Mouse (Mus musculus) intestine, embryonic 16.5 days (tissue): ENCODE data around the gene Ifi214. TPM values are rescaled to one million over a fixed set of nuclear protein-coding genes. Genes with fewer than 3 reads are reported as not detected.
"Not testable (repeated sequence)": the region's sequence is repeated elsewhere in the genome, so short reads cannot be mapped to it uniquely, and the experiment has no call there.

Experiments used
- ATAC-seq: fragments of 200-750 bp; cut with Nextera tagmentation; 2 replicates; pipeline ENCODE4 v1.8.0; 2017; ENCODE audit warnings: moderate TSS enrichment, moderate library complexity
- H3K27ac ChIP-seq: fragments of 300-500 bp; sonication (generic); 2 replicates; pipeline ENCODE4 v1.5.1; 2014; ENCODE audit warnings: mild to moderate bottlenecking, low read length
- H3K27me3 ChIP-seq: fragments of 300-500 bp; sonication (generic); replicated peaks from 2 replicates; pipeline ENCODE4 v1.6.1; 2014; ENCODE audit warnings: low read length, control low read depth, mixed read lengths; ENCODE audit not compliant: control insufficient read depth, insufficient read depth
- H3K36me3 ChIP-seq: fragments of 300-500 bp; sonication (generic); 2 replicates; pipeline ENCODE4 v1.6.1; 2014; ENCODE audit warnings: low read length, control low read depth; ENCODE audit not compliant: control insufficient read depth, insufficient read depth
- H3K4me1 ChIP-seq: fragments of 300-500 bp; sonication (generic); 2 replicates; pipeline ENCODE4 v1.6.1; 2014; ENCODE audit warnings: low read length, control low read depth, mixed read lengths; ENCODE audit not compliant: control insufficient read depth, insufficient read depth
- H3K4me2 ChIP-seq: fragments of 300-500 bp; sonication (generic); 2 replicates; pipeline ENCODE4 v1.6.1; 2014; ENCODE audit warnings: low read depth, low read length, control low read depth
- H3K4me3 ChIP-seq: fragments of 300-500 bp; sonication (generic); 2 replicates; pipeline ENCODE4 v1.5.1; 2014; ENCODE audit warnings: mild to moderate bottlenecking, low read length
- H3K9ac ChIP-seq: fragments of 300-500 bp; sonication (generic); 2 replicates; pipeline ENCODE4 v1.6.1; 2014; ENCODE audit warnings: low read depth, low read length
- H3K9me3 ChIP-seq: fragments of 300-500 bp; sonication (generic); 2 replicates; pipeline ENCODE4 v1.6.1; 2016; ENCODE audit warnings: low read length, control low read depth; ENCODE audit not compliant: control insufficient read depth
- WGBS: fragments of 180-500 bp; shearing (Covaris S2); extraction: QIAGEN DNeasy Blood & Tissue Kit; methylation state at CpG from one replicate; pipeline ENCODE4 v1.1.7; 2014; 5-methylcytosine and 5-hydroxymethylcytosine counted together
- polyA plus RNA-seq: library from polyadenylated mRNA; unstranded; fragments of >200 nt; fragmentation: Nextera tagmentation; extraction: Ambion mirVana; gene quantifications from 2 replicates; pipeline ENCODE4 v1.2.1, GENCODE M21; 2015

The Ifi214 gene
- polyA plus RNA-seq: not detected in 2 replicates

DNA sequence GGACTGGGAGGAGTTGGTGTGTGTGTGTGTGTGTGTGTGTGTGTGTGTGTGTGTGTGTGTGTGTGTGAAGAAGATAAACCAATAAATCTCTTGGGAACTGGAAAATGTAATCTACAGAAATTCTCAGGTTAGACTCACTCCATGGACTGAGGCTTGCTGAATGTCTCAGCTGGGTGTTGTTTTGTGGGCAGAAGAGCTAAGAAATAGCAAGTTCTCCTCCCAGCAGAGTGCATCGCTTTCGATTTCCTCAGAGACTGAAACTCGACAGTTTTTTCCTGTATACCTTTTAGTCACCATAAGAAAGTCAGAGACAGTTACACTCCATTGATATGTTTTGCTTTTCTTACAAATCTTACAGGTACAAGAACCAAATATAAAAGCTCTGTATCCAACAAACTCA, at the start of gene Ifi214:
TSS of gene Ifi214 (minus strand) at position 167 of the 400 bp plus-strand sequence.
- H3K4me2 ChIP-seq, H3K4me1 ChIP-seq, H3K4me3 ChIP-seq, H3K9me3 ChIP-seq, ATAC-seq, H3K27ac ChIP-seq, H3K36me3 ChIP-seq, H3K27me3 ChIP-seq, H3K9ac ChIP-seq: not testable (repeated sequence)
- WGBS: 81% methylated on average over 3 of the region's 3 CpGs

DNA sequence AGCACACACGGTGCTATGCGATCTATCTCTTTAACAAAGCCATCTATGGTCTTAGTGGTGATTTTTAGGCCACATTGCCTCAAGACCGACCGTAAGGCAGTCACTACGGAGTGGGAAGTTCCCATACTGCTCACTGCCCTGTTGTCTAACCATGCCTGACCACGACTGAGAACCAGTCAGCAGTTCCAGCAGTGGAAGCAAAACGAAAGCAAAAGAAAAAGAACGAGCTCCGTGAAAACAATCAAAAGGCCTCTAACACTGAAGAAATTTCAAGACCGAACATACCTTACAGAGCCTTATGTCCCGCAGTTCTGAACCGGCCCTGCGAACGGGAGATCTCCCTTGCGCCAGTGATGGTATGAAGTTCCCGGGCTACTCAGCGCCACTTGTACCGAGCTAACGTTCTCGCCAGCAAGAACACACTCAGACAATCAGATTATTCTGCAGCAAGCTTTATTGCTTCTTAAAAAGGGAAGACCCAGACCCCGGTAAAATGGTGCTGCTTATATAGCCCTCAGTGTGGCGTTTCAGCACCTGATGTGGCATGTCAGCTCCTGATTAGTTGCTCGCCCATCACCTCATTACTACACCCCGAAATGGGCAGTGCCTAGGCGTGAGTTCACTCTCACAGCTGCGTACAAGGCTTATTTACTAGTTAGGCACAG, 44.3 kb upstream of the Ifi214 start:
- Histone ChIP-seq H3K4me3 (no peak overlapping the region), H3K36me3 (no peaks in the 10 kb centered on the region), H3K27ac (no peak overlapping the region), H3K9me3 (peaks cover 7% of the 10 kb centered on the region; the same call in 1 of the 2 replicates), H3K27me3 (no peaks in the 10 kb centered on the region), H3K4me1 (no peaks in the 10 kb centered on the region), H3K4me2 (no peak overlapping the region), H3K9ac (no peak overlapping the region)
- 93% methylated on average over 26 of the region's 26 CpGs for WGBS
- ATAC-seq: no peak

DNA sequence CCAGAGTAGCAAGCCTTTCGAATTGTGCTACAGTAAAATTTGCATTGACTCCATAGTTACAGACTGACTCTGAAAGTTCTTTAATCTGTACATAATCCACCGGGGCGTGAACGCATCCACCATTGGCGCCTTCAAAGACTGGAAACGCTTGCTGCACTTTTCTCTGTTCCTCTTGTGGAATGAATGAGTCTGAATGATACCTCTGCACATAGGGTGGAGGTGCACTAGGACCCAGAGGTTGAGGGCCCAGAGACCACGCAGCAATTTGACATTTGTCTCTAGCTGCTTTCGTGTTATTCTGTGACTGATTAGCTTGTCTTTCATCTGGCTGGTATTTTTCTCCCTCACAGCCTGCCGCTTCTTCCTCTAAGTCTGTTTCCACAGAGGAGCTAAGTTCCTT, 43.3 kb upstream of the Ifi214 start:
- Histone ChIP-seq H3K27ac (no peak overlapping the region), H3K4me1 (no peaks in the 10 kb centered on the region), H3K4me3 (no peak overlapping the region), H3K9ac (no peak overlapping the region), H3K27me3 (no peaks in the 10 kb centered on the region), H3K9me3 (peaks cover 7% of the 10 kb centered on the region; the same call in 1 of the 2 replicates), H3K36me3 (no peaks in the 10 kb centered on the region), H3K4me2 (no peak overlapping the region)
- ATAC-seq: no peak
- 94% methylated on average over 9 of the region's 9 CpGs for whole genome bisulfite sequencing

DNA sequence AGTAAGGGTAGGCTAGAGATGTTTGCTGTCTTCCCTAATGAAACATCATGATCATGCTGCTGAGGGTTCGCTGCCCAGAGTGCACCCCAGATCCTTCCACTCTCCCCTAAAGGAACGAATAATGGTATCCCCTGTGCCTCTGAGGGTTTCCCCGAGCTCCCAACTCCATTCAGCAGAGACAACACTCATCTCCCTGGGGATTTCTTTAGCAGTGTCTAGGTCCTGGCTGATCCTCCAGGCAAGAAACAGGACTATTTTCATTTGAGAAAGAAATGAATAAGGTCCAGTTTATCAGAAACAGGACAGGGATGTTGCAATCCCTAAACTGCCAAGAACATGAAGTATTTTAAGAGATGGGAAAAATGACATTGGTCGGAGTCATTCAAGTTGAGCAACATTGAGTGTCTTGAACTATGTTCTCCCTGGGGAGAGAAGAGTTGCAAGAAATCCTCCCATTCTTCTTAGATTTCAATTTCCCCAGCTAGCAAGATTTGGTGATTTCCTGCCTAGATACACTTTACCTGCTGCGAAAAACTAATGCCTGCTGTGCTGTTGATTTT, 14.8 kb upstream of the Ifi214 start:
- not testable (repeated sequence) for ATAC-seq, H3K4me1 ChIP-seq, H3K27ac ChIP-seq, H3K4me3 ChIP-seq, H3K9me3 ChIP-seq, H3K27me3 ChIP-seq, H3K9ac ChIP-seq, H3K36me3 ChIP-seq, H3K4me2 ChIP-seq
- WGBS: 81% methylated on average over 5 of the region's 5 CpGs

DNA sequence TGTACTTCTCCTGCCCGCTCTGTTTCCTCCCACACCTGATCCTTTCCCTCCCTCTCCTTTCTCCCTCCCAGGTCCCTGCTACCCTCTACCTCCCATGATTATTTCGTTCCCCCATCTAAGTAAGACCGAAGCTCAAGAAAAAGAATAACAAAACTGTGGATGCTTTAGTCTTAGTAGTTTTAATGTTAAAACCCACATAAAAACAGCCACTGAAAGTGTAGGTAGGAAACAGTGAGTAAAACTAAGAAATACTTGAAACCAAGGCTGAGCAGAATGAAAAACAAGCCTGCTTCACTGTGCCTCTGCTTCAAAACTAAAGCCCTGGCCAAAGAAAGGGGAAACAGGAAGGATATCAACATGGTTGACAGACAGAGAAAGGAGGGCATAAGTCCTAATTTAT, 13.0 kb upstream of the Ifi214 start:
- not testable (repeated sequence) for H3K4me1 ChIP-seq, H3K9me3 ChIP-seq, H3K4me2 ChIP-seq, ATAC-seq, H3K36me3 ChIP-seq, H3K27ac ChIP-seq, H3K4me3 ChIP-seq, H3K9ac ChIP-seq, H3K27me3 ChIP-seq
- WGBS: 83% methylated on average over 3 of the region's 3 CpGs

DNA sequence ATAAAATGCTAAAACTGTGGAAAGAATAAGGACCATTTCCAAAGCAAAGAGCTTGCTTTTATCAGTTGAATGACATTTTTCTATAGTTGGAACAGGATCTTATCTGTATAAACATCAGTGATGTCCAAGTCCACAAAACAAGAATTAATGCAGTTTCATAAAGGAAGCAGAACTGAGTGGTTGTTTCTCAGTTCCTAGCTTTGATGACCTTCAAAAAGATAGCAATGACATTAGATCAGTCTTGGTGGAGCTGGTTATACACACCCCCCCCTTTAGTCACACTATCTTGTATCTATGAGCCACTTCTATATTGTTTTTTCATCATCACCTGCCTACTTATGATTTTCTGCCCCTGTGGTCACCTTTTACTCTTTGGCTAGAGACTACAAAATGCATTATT, 14.3 kb downstream of the Ifi214 start:
- H3K27me3 ChIP-seq: no peaks in the 10 kb centered on the region
- H3K9me3 ChIP-seq: no peaks in the 10 kb centered on the region
- no peaks in the 10 kb centered on the region for H3K4me1 ChIP-seq
- H3K27ac ChIP-seq: no peak overlapping the region
- no peak overlapping the region for H3K9ac ChIP-seq
- H3K4me2 ChIP-seq: no peak overlapping the region
- H3K4me3 ChIP-seq: no peak overlapping the region
- ATAC-seq: no peak
- H3K36me3 ChIP-seq: no peaks in the 10 kb centered on the region

DNA sequence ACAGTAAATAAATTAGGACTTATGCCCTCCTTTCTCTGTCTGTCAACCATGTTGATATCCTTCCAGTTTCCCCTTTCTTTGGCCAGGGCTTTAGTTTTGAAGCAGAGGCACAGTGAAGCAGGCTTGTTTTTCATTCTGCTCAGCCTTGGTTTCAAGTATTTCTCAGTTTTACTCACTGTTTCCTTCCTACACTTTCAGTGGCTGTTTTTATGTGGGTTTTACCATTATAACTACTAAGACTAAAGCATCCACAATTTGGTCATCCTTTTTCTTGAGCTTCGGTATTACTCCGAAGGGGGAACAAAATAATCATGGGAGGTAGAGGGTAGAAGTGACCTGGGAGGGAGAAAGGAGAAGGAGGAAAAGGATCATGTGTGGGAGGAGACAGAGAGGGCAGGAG, 25.2 kb downstream of the Ifi214 start:
- not testable (repeated sequence) for H3K9me3 ChIP-seq, ATAC-seq, H3K27ac ChIP-seq, H3K27me3 ChIP-seq, H3K4me1 ChIP-seq, H3K36me3 ChIP-seq, H3K4me3 ChIP-seq, H3K9ac ChIP-seq, H3K4me2 ChIP-seq
- 93% methylated on average over 2 of the region's 2 CpGs for WGBS

DNA sequence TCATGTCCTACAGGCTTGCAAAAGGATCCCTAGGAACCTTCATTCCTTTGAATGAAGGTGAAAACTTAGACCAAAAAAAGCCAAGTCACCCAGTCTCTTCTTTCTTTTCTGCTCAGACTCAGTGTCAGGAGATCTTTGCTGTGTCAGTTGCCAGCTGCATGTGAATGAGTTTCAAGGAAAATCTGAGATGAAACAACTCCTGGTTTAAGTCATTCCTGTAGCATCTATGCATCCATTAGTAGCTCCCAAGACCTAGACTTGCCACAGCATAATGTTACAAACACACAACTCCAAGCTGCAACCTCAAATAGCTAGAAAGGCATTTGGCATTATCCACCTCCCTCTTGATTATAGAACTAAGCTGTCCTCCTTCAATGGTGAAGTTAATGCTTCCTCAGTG, 44.3 kb downstream of the Ifi214 start:
- not testable (repeated sequence) for H3K9ac ChIP-seq, H3K4me3 ChIP-seq, ATAC-seq, H3K4me2 ChIP-seq, H3K27me3 ChIP-seq, H3K9me3 ChIP-seq, H3K27ac ChIP-seq, H3K4me1 ChIP-seq, H3K36me3 ChIP-seq

DNA sequence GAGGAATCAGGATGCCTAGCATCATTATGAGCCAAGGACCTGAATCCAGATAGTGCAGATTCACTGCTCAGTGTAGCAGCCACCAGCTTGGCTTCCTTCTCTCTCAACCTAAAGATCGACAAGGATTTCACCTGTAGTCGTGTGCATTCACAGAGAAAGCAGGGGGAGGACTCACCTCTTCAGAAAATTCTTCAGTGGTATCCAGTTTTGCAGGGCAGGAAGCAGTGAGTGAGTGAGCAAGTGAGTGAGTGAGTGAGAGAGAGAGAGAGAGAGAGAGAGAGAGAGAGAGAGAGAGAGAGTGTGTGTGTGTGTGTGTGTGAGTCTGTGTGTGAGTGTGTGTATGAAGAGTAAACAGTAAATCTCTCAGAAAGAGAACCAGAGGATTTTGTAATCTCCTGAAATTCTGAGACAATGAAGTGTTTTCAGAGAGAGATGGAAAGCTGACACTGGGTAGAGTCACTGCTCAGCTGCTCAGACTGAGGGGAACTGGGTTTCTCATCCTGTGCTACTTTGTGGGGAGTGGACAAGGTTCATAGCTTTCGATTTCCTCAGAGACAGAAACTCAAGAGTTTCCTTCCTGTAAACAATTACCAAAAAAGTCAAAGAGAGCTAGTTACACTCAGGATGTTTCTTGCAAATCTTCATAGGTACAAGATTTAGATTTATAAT, 44.8 kb downstream of the Ifi214 start, which contains the start of gene Ifi206:
TSS of gene Ifi206 (minus strand) at position 230 of the 669 bp plus-strand sequence.
- not testable (repeated sequence) for H3K36me3 ChIP-seq, H3K9me3 ChIP-seq, ATAC-seq, H3K9ac ChIP-seq, H3K4me1 ChIP-seq, H3K4me3 ChIP-seq, H3K27me3 ChIP-seq, H3K27ac ChIP-seq, H3K4me2 ChIP-seq
- 65% methylated on average over 3 of the region's 3 CpGs for WGBS
